Mouse (Mus musculus): ENCODE data around the gene Fam3c. TPM values are rescaled to one million over a fixed set of nuclear protein-coding genes. Genes with fewer than 3 reads are reported as not detected.

Fam3c gene
- total RNA-seq, 4 experiments from 2014 or later, result 80.0 to 93.2 (median 85.2) TPM

DNA sequence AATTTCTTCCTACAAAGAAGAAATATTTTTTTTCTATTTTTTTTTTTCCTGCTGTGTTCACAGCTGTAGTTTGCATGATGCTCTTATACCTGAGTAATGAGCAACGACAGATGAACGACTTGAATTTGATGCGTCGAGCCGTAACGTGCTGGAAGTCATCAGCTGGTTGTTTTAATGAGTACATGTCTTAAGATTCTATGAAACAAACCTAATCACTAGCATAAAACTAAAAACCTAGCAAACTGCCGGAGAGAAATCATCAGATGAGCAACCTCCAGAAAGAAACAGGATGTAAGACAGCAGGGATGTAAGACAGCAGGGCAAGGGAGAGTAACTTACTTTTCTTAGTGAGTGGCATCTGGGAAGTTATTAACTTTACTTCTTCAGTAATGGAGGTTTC lies 1.4 kb downstream of the Fam3c start:
- no peak for DNase-seq (ENCODE audit: low spot score in 2 of 2)

- DNase-seq (ENCODE audit: low spot score in 2 of 2), result no peak
Observed at GRCm38 (mm10) chr6:22354031-22354430, 2.0 kb downstream of the Fam3c start.

DNA sequence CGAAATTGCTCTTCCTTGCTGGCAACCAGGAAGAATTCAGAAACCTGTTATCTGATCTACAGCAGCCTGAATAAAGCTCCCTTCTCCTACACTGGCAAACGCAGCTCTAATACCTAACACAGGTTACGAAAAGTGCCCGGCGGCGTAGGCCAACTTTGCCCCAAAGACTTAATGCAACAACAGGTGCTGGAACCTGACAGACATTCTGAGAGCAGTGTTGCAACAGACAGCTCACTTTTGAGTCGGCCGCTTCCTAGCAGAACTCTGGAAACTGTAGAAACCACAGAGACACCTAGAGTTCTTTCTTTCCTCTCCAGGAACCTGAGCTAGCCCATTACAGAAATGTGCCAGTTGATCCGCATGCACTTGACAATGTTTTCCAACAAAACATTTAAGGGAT lies 4.5 kb downstream of the Fam3c start:
- DNase-seq (ENCODE audit: low spot score in 2 of 2), result no peak

DNA sequence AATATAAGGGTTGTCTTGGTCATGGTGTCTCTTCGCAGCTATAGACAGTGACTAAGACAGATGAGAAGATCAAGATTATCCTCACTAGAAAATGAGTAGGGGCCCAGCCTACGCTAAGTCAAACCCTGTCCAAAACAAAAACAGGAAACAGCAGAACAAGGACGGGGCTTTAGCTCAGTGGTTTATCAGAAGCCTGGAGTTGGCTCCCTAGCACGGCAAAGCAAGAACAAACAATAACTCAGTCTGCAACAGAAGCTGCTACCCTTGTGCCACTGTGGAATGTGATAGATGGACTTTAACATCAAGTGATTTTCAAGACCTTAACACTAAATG lies 5.8 kb downstream of the Fam3c start:
- DNase-seq (ENCODE audit: low spot score in 2 of 2), result no peak

DNA sequence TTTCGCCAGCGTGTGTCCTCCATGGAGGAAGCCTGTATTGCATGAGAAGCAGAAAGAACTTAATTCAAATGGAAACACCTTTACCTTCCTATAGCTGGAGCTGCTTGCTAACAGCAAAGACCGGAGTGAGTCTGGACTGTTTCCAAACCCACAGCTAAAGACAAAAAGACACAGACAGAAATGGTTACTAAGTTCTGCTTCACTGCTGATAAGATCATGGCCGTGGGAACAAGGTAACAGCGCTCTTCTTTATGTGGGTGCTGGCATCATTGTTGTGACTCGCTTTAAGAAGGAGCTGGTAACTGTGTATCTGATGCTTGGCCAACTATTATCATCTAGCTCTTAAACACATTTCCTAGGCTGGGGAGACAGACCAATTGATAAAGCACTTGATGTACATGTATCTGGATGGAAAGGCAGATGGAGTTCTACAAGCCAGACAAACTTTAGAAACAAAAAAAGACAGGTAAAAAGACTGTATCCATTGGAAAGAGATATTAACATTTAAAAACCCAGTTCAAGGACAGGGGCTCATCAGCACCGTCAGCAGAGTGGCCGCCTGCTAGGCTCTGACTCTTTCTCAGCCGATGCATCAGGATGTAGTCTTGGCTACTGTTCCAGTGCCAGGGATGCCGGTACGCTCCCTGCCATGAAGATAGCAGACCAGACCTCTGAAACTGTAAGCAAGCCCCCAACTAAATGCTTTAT lies 6.4 kb downstream of the Fam3c start:
- DNase-seq (ENCODE audit: low spot score in 2 of 2), result no peak

- DNase-seq (ENCODE audit: low spot score in 2 of 2), result no peak
Observed at GRCm38 (mm10) chr6:22348975-22349374, 7.1 kb downstream of the Fam3c start.

- DNase-seq (ENCODE audit: low spot score in 2 of 2), result no peak
Observed at GRCm38 (mm10) chr6:22348130-22348529, 7.9 kb downstream of the Fam3c start.

GRCm38 (mm10) chr6:22347132-22347902 lies 8.7 kb downstream of the Fam3c start:
- no peak for DNase-seq (ENCODE audit: low spot score in 2 of 2)

- DNase-seq (ENCODE audit: low spot score in 2 of 2), result no peak
Observed at GRCm38 (mm10) chr6:22344443-22344842, 11.6 kb downstream of the Fam3c start.

GRCm38 (mm10) chr6:22343706-22344105 lies 12.3 kb downstream of the Fam3c start:
- DNase-seq (ENCODE audit: low spot score in 2 of 2), result no peak

DNA sequence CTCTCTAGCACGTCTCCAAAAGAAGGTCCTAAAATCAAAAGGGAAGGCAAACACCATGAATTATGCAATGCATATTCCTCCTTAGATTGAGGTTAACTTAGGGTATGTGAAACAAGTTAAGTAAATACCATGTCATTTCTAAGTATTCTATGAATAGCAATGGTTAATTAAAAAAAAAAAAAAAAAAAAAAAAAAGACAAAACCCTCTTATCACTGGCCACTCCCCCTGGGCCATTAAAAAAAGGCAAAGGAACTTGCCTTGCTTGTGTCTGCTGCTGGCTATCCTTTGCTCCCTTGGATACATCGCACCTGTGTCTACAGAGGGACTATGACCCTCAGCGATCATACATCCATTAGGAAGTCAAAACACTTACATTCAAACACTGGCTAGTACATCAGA lies 12.8 kb downstream of the Fam3c start:
- no peak for DNase-seq (ENCODE audit: low spot score in 2 of 2)

- DNase-seq (ENCODE audit: low spot score in 2 of 2), result no peak
Observed at GRCm38 (mm10) chr6:22340779-22341178, 15.3 kb downstream of the Fam3c start.

GRCm38 (mm10) chr6:22339763-22340542 lies 16.1 kb downstream of the Fam3c start:
- no peak for DNase-seq (ENCODE audit: low spot score in 2 of 2)

- no peak for DNase-seq (ENCODE audit: low spot score in 2 of 2)
Observed at GRCm38 (mm10) chr6:22332548-22332947, 23.5 kb downstream of the Fam3c start.

- DNase-seq (ENCODE audit: low spot score in 2 of 2), result no peak
Observed at GRCm38 (mm10) chr6:22330169-22330960, 25.7 kb downstream of the Fam3c start.

DNA sequence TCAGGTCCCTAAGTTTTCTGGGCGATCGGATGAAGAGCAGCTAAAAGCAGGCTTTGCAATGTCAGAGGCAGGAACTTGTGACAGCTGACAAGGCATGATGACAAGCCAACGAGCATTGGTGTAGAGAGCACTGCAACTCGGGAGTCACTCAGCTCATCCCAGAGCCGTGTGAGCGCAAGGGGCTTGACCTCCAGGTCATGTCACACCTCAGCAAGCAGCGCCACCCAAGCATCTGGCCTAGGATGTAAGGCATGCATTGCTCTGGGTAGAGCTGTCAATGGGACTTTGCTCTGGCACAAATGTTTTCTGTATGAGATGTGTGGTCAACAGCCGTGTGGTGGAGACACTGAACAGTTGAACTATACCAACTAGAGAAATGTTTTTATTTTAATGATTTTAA lies 28.1 kb downstream of the Fam3c start:
- DNase-seq (ENCODE audit: low spot score in 2 of 2), result no peak

DNA sequence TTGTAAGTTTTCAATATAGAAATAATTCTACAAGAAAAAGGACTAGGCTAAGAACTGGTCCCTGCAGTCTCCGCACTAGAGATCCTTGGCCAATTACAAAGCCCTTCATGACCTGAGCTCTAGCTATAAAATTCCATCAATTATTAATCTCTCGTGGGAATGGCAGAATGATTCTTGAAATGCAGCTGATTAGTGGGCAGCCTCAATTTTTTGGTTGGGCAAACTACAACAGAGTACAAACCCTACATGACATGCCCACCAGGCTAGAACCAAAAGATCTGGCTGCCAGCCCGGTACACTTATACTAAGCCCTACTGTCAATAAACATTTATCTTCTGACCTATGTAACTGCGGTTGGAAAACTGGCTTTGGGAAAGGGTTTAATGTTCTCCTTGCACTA lies 29.0 kb downstream of the Fam3c start:
- no peak for DNase-seq (ENCODE audit: low spot score in 2 of 2)

- DNase-seq (ENCODE audit: low spot score in 2 of 2), result no peak
Observed at GRCm38 (mm10) chr6:22326289-22326688, 29.8 kb downstream of the Fam3c start.

GRCm38 (mm10) chr6:22325364-22326072 lies 30.5 kb downstream of the Fam3c start:
- peak; percentile 25 to 72 for DNase-seq (ENCODE audit: low spot score in 2 of 2)

- DNase-seq (ENCODE audit: low spot score in 2 of 2), result no peak
Observed at GRCm38 (mm10) chr6:22298059-22298458, 58.0 kb downstream of the Fam3c start.

- no peak for DNase-seq (ENCODE audit: low spot score in 2 of 2)
Observed at GRCm38 (mm10) chr6:22297028-22297427, 59.0 kb downstream of the Fam3c start.
